Mouse (Mus musculus) embryonic fibroblast, embryonic 13.5 days (primary cell): ENCODE results near the gene Zdhhc22.

ENCODE experiments used
- CTCF ChIP-seq: IDR thresholded peaks from 2 replicates; pipeline ENCODE4 v1.5.1; 2011; ENCODE audit warnings: mild to moderate bottlenecking, control low read depth, low read length, moderate library complexity, borderline replicate concordance; ENCODE audit not compliant: insufficient read depth
- POLR2A ChIP-seq: IDR thresholded peaks from 2 replicates; pipeline ENCODE4 v1.6.1; 2011; ENCODE audit warnings: low read depth, mild to moderate bottlenecking, control low read depth, low read length, moderate library complexity

DNA sequence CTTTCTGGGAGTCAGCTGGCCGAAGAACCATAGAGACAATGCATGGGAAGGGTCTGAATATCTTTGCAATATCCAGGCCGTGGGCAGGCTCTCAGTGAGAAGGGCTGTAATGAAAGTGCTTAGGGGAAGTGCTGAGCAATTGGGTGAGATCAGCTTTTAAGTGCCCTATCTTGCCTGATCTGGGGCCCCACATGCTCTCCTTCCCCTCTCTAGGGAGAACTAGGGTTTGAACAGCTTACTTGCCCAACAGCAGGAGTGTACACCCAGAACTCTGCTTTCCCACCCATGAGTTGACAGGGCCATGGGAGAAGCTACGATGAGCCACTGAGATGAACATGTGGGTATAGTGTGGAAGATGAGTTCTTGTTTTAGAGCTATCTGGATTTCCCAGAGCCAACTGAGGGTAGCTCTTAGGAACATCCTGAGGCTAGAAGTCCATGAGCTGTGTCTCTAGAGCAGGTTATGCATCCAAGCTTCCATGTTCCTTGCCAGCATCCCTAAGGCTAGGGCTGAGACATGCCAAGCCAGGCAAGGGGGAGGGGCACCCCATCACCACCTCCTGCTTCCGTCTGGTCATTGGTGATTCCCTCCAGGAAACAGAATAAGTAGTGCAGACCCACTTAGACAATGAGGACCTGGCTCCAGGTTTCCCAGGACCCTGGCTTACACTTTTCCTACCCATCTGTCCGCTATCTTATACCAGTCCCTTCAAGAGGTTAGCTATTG is 39.2 kb upstream of the Zdhhc22 start:
- TF ChIP-seq CTCF = no peak
- TF ChIP-seq POLR2A = no peak
